Mouse (Mus musculus): ENCODE data around the gene Flrt1.

Flrt1 gene

GRCm38 (mm10) chr19:7105544-7105943, at the start of gene Flrt1:
Gene Flrt1 (minus strand): TSS chr19:7105729.
- DNase-seq (ENCODE audit: low read depth, low spot score), result no peak

GRCm38 (mm10) chr19:7155196-7155595, 49.7 kb upstream of the Flrt1 start:
- DNase-seq (ENCODE audit: low read depth, low spot score), result no peak

GRCm38 (mm10) chr19:7153232-7153631, 47.7 kb upstream of the Flrt1 start:
- no peak for DNase-seq (ENCODE audit: low read depth, low spot score)

GRCm38 (mm10) chr19:7151927-7152653, 46.6 kb upstream of the Flrt1 start:
- no peak for DNase-seq (ENCODE audit: low read depth, low spot score)

- no peak for DNase-seq (ENCODE audit: low read depth, low spot score)
Observed at GRCm38 (mm10) chr19:7151300-7151926, 45.9 kb upstream of the Flrt1 start.

GRCm38 (mm10) chr19:7149158-7149685, 43.7 kb upstream of the Flrt1 start:
- DNase-seq (ENCODE audit: low read depth, low spot score), result no peak

- no peak for DNase-seq (ENCODE audit: low read depth, low spot score)
Observed at GRCm38 (mm10) chr19:7148541-7149085, 43.1 kb upstream of the Flrt1 start.

GRCm38 (mm10) chr19:7148096-7148495, 42.6 kb upstream of the Flrt1 start:
- no peak for DNase-seq (ENCODE audit: low read depth, low spot score)

GRCm38 (mm10) chr19:7146376-7146775, 40.8 kb upstream of the Flrt1 start:
- no peak for DNase-seq (ENCODE audit: low read depth, low spot score)

GRCm38 (mm10) chr19:7144458-7144857, 38.9 kb upstream of the Flrt1 start:
- DNase-seq (ENCODE audit: low read depth, low spot score), result no peak

GRCm38 (mm10) chr19:7143854-7144253, 38.3 kb upstream of the Flrt1 start:
- peak; percentile 52 for DNase-seq (ENCODE audit: low read depth, low spot score)

- DNase-seq (ENCODE audit: low read depth, low spot score), result no peak
Observed at GRCm38 (mm10) chr19:7142207-7142915, 36.8 kb upstream of the Flrt1 start.

GRCm38 (mm10) chr19:7140856-7141421, 35.4 kb upstream of the Flrt1 start:
- no peak for DNase-seq (ENCODE audit: low read depth, low spot score)

- DNase-seq (ENCODE audit: low read depth, low spot score), result no peak
Observed at GRCm38 (mm10) chr19:7140373-7140772, 34.8 kb upstream of the Flrt1 start.

GRCm38 (mm10) chr19:7139321-7139720, 33.8 kb upstream of the Flrt1 start:
- no peak for DNase-seq (ENCODE audit: low read depth, low spot score)

GRCm38 (mm10) chr19:7138327-7138726, 32.8 kb upstream of the Flrt1 start:
- no peak for DNase-seq (ENCODE audit: low read depth, low spot score)

- DNase-seq (ENCODE audit: low read depth, low spot score), result no peak
Observed at GRCm38 (mm10) chr19:7136714-7137498, 31.4 kb upstream of the Flrt1 start.

- no peak for DNase-seq (ENCODE audit: low read depth, low spot score)
Observed at GRCm38 (mm10) chr19:7136016-7136415, 30.5 kb upstream of the Flrt1 start.

GRCm38 (mm10) chr19:7135525-7135924, 30.0 kb upstream of the Flrt1 start:
- DNase-seq (ENCODE audit: low read depth, low spot score), result peak; percentile 41

- no peak for DNase-seq (ENCODE audit: low read depth, low spot score)
Observed at GRCm38 (mm10) chr19:7134631-7135091, 29.1 kb upstream of the Flrt1 start.

- no peak for DNase-seq (ENCODE audit: low read depth, low spot score)
Observed at GRCm38 (mm10) chr19:7133436-7133835, 27.9 kb upstream of the Flrt1 start.

Measured in embryo, embryonic 11.5 days (tissue).